ENCODE assay signal across 9 mouse cellular contexts in the genomic region with DNA sequence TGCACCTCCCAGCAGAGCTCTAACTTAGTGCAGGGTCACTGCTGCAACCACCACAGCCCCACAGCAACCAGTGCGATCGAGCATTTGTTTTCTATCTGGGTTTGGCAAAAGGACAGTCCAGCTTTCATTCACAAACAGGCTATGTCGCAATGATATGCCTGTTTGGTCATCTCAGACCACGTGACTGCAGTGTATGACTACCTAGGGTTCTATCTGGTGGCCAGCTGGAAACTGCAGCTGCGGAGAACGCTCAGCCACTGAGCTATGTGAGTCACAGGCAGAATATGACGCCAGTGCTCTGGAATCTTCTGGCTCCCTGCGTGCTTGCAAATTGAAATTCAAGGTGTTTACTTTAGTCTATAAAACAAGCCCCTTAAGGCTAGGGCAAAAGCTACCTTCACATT.
DNase-seq lines count a peak whose midpoint lies in the region; ATAC-seq and TF ChIP-seq lines count a peak whose summit lies in the region.
"Had no signal": no experiment of that assay in that cellular context is flagged by ENCODE, and none has a peak within 500 bp of the region (broad histone marks: within the 10 kb centered on the region; RNA-seq: fewer than 3 reads in every experiment).

No protein-coding gene starts in this region.

- H3K27ac ChIP-seq in heart, embryonic 12.5 days (ENCODE audit: poor library complexity, severe bottlenecking): no peak overlapping the region
- H3K27ac ChIP-seq in kidney, postnatal 0 days: no peak overlapping the region
- H3K27ac ChIP-seq: embryonic facial prominence, embryonic 13.5 days had no signal

- ATAC-seq in heart, embryonic 12.5 days (ENCODE audit: insufficient number of reproducible peaks, low FRiP score): no peak; the same call in 1 of the 2 replicates
- 0 out of 2 replicates have a peak, but pooled peaks have one; percentile 43 for ATAC-seq in kidney, postnatal 0 days (replicated peaks; ENCODE audit: low FRiP score, low read depth)

- no peaks in the 10 kb centered on the region for H3K9me3 ChIP-seq in heart, embryonic 12.5 days (replicated peaks)
- H3K9me3 ChIP-seq in kidney, postnatal 0 days (replicated peaks; ENCODE audit: low read length): no peaks in the 10 kb centered on the region
- H3K9me3 ChIP-seq: embryonic facial prominence, embryonic 13.5 days had no signal

- H3K9ac ChIP-seq in heart, embryonic 12.5 days: no peak overlapping the region
- H3K9ac ChIP-seq in kidney, postnatal 0 days (ENCODE audit: low read depth, low read length): no peak overlapping the region
- H3K9ac ChIP-seq: embryonic facial prominence, embryonic 13.5 days had no signal

- WGBS in heart, embryonic 12.5 days: 71% methylated on average over 8 of the region's 8 CpGs
- WGBS in kidney, postnatal 0 days: 54% methylated on average over 8 of the region's 8 CpGs

- no peak overlapping the region for H3K4me2 ChIP-seq in heart, embryonic 12.5 days
- no peak overlapping the region for H3K4me2 ChIP-seq in kidney, postnatal 0 days (ENCODE audit: low read length)
- H3K4me2 ChIP-seq: embryonic facial prominence, embryonic 13.5 days had no signal

- no peaks in the 10 kb centered on the region for H3K36me3 ChIP-seq in heart, embryonic 12.5 days
- no peaks in the 10 kb centered on the region for H3K36me3 ChIP-seq in kidney, postnatal 0 days (ENCODE audit: insufficient read depth, low read length)
- H3K36me3 ChIP-seq: embryonic facial prominence, embryonic 13.5 days had no signal

- no peak overlapping the region for H3K4me3 ChIP-seq in heart, embryonic 12.5 days
- no peak overlapping the region for H3K4me3 ChIP-seq in kidney, postnatal 0 days (replicated peaks; ENCODE audit: low read depth, low read length)
- H3K4me3 ChIP-seq: embryonic facial prominence, embryonic 13.5 days had no signal

- peaks cover 19% of the 10 kb centered on the region for H3K4me1 ChIP-seq in heart, embryonic 12.5 days (replicated peaks)
- H3K4me1 ChIP-seq in kidney, postnatal 0 days (replicated peaks; ENCODE audit: insufficient read depth, low read length): no peaks in the 10 kb centered on the region; the same call in 1 of the 2 replicates
- H3K4me1 ChIP-seq: embryonic facial prominence, embryonic 13.5 days had no signal

- peak; percentile 84 to 93 for DNase-seq in heart, adult 18-20 months
- peak; percentile 24 to 60 for DNase-seq in frontal cortex, postnatal 36 days (ENCODE audit: low spot score in 2 of 2)
- DNase-seq in kidney, postnatal 0 days (ENCODE audit: low spot score): peak; percentile 41
- DNase-seq in lung, postnatal 10 days: peak; percentile 74
- no peak for DNase-seq in natural killer cell, adult 2 months (ENCODE audit: low spot score in 2 of 2)
- DNase-seq in testis, postnatal 10 days (ENCODE audit: low spot score): no peak
- no peak for DNase-seq in cerebellum, postnatal 36 days

- no peaks in the 10 kb centered on the region for H3K27me3 ChIP-seq in heart, embryonic 12.5 days (replicated peaks)
- H3K27me3 ChIP-seq in kidney, postnatal 0 days (ENCODE audit: insufficient read depth, low read length): no peaks in the 10 kb centered on the region
- H3K27me3 ChIP-seq: embryonic facial prominence, embryonic 13.5 days had no signal

- TF ChIP-seq CTCF in kidney, postnatal 0 days (IDR thresholded peaks at IDR 0.05; ENCODE audit: low read depth): no peak

Comparison
In these comparisons a context has a peak if more than half of its experiments do, and no peak if none do; other contexts are left out.
1. DNase-seq: peak in heart, adult 18-20 months (2 of 2), frontal cortex, postnatal 36 days (2 of 2), kidney, postnatal 0 days (single experiment) and lung, postnatal 10 days (single experiment); none in natural killer cell, adult 2 months (0 of 2), testis, postnatal 10 days (single experiment) and cerebellum, postnatal 36 days (0 of 2).